Mouse (Mus musculus) stomach, postnatal 0 days (tissue): ENCODE data around the gene Krtap4-7.

Experiments used
- CTCF ChIP-seq: IDR thresholded peaks from 2 replicates; pipeline ENCODE4 v1.5.1; 2016; ENCODE audit warnings: antibody characterized with exemption, low read depth, mild to moderate bottlenecking, moderate library complexity
- EP300 ChIP-seq: optimal IDR thresholded peaks from 2 replicates; pipeline ENCODE3; 2016; ENCODE audit warnings: antibody characterized with exemption

- no peak for TF ChIP-seq CTCF
- no peak for TF ChIP-seq EP300
Observed at GRCm38 (mm10) chr11:99630890-99631289, 13.0 kb downstream of the Krtap4-7 start.
